Mouse (Mus musculus): ENCODE results near the gene Caly. TPM values are rescaled to one million over a fixed set of nuclear protein-coding genes. Genes with fewer than 3 reads are reported as not detected.

Gene Caly
- polyA plus RNA-seq, 1 experiment from 2014 or later, result 7.2 TPM

Other genes with a start within 250 kb of the Caly start
- 8.2 and 19.2 TPM in 2 replicates for gene Adgra1, start 248.4 kb downstream of the Caly start, polyA plus RNA-seq (2016; fragmentation: Nextera tagmentation; extraction: Ambion mirVana)
- gene Kndc1, start 187.9 kb downstream of the Caly start, polyA plus RNA-seq (2016; fragmentation: Nextera tagmentation; extraction: Ambion mirVana), result 0.58 and 1.0 TPM in 2 replicates
- gene Utf1, start 138.8 kb downstream of the Caly start, polyA plus RNA-seq (2016; fragmentation: Nextera tagmentation; extraction: Ambion mirVana), result not detected in 2 replicates
- gene 6430531B16Rik, start 103.8 kb downstream of the Caly start, polyA plus RNA-seq (2016; fragmentation: Nextera tagmentation; extraction: Ambion mirVana), result 1.0 and 1.1 TPM in 2 replicates
- gene Adam8, start 90.0 kb downstream of the Caly start, polyA plus RNA-seq (2016; fragmentation: Nextera tagmentation; extraction: Ambion mirVana), result 2.4 and 4.1 TPM in 2 replicates
- gene Zfp511, start 46.2 kb downstream of the Caly start, polyA plus RNA-seq (2016; fragmentation: Nextera tagmentation; extraction: Ambion mirVana), result 48.3 and 53.1 TPM in 2 replicates
- gene Tubgcp2, start 45.9 kb downstream of the Caly start, polyA plus RNA-seq (2016; fragmentation: Nextera tagmentation; extraction: Ambion mirVana), result 82.2 and 82.5 TPM in 2 replicates
- gene Msx3, start 33.5 kb downstream of the Caly start, polyA plus RNA-seq (2016; fragmentation: Nextera tagmentation; extraction: Ambion mirVana), result 95.9 and 105 TPM in 2 replicates
- not detected in 2 replicates for gene Prap1, start 10.8 kb upstream of the Caly start, polyA plus RNA-seq (2016; fragmentation: Nextera tagmentation; extraction: Ambion mirVana)
- gene Fuom, start 19.9 kb upstream of the Caly start, polyA plus RNA-seq (2016; fragmentation: Nextera tagmentation; extraction: Ambion mirVana), result 13.6 and 17.9 TPM in 2 replicates
- gene Paox, start 33.3 kb upstream of the Caly start, polyA plus RNA-seq (2016; fragmentation: Nextera tagmentation; extraction: Ambion mirVana), result 15.7 and 21.7 TPM in 2 replicates
- 153 and 156 TPM in 2 replicates for gene Echs1, start 33.9 kb upstream of the Caly start, polyA plus RNA-seq (2016; fragmentation: Nextera tagmentation; extraction: Ambion mirVana)
- 29.4 and 30.1 TPM in 2 replicates for gene Mtg1, start 55.0 kb upstream of the Caly start, polyA plus RNA-seq (2016; fragmentation: Nextera tagmentation; extraction: Ambion mirVana)
- gene Sprn, start 72.3 kb upstream of the Caly start, polyA plus RNA-seq (2016; fragmentation: Nextera tagmentation; extraction: Ambion mirVana), result 0.46 and 1.4 TPM in 2 replicates
- not detected in 2 replicates for gene Olfr522, start 82.2 kb upstream of the Caly start, polyA plus RNA-seq (2016; fragmentation: Nextera tagmentation; extraction: Ambion mirVana)
- gene Olfr523, start 90.7 kb upstream of the Caly start, polyA plus RNA-seq (2016; fragmentation: Nextera tagmentation; extraction: Ambion mirVana), result not detected in 2 replicates
- gene Olfr524, start 123.4 kb upstream of the Caly start, polyA plus RNA-seq (2016; fragmentation: Nextera tagmentation; extraction: Ambion mirVana), result not detected in 2 replicates
- gene Cd163l1, start 135.7 kb upstream of the Caly start, polyA plus RNA-seq (2016; fragmentation: Nextera tagmentation; extraction: Ambion mirVana), result not detected in 2 replicates
- gene 5830411N06Rik, start 164.7 kb upstream of the Caly start, polyA plus RNA-seq (2016; fragmentation: Nextera tagmentation; extraction: Ambion mirVana), result not detected in 2 replicates
- not detected in 2 replicates for gene Olfr525, start 238.3 kb upstream of the Caly start, polyA plus RNA-seq (2016; fragmentation: Nextera tagmentation; extraction: Ambion mirVana)

All from hindbrain, embryonic 10.5 days (tissue).